Mouse (Mus musculus) MEL (cell line): ENCODE measurements around the gene Gm8660. TPM values are rescaled to one million over a fixed set of nuclear protein-coding genes. Genes with fewer than 3 reads are reported as not detected.
"Not testable (repeated sequence)": the region's sequence is repeated elsewhere in the genome, so short reads cannot be mapped to it uniquely, and the experiment has no call there.

ENCODE experiments used
- DNase-seq: peaks from one replicate; pipeline ENCODE4 v3.0.0; 2011; ENCODE audit warnings: low read depth, low spot score
- H3K27ac ChIP-seq: 2 replicates; pipeline ENCODE4 v1.5.1; 2012; ENCODE audit warnings: low read depth, mild to moderate bottlenecking, control low read depth, low read length, moderate library complexity; ENCODE audit not compliant: control insufficient read depth
- H3K27me3 ChIP-seq, 2 experiments: fragments of 150-350 bp in 1 of 2; sonication (generic) in 1 of 2; 2 replicates each; pipeline ENCODE4 v1.6.1; 2012; ENCODE audit warnings: low read length in 2 of 2, mild to moderate bottlenecking in 2 of 2, improper control_type of control experiment in 1 of 2, moderate library complexity in 1 of 2; ENCODE audit not compliant: insufficient read depth in 2 of 2, control insufficient read depth in 1 of 2
- H3K36me3 ChIP-seq, 2 experiments: 2 replicates each; pipeline ENCODE4 v1.6.1; 2012 to 2014; ENCODE audit warnings: low read length in 2 of 2, improper control_type of control experiment in 1 of 2, inconsistent platforms in 1 of 2, mild to moderate bottlenecking in 1 of 2; ENCODE audit not compliant: insufficient read depth in 2 of 2, control insufficient read depth in 1 of 2
- H3K4me1 ChIP-seq, 2 experiments: fragments of 150-350 bp in 1 of 2; sonication (generic) in 1 of 2; 2 replicates each; pipeline ENCODE4 v1.6.1; 2012; ENCODE audit warnings: low read length in 2 of 2, improper control_type of control experiment in 1 of 2, mild to moderate bottlenecking in 1 of 2; ENCODE audit not compliant: insufficient read depth in 2 of 2, control insufficient read depth in 1 of 2
- H3K4me3 ChIP-seq, 2 experiments: fragments of 150-350 bp in 1 of 2; sonication (generic) in 1 of 2; 2 replicates each; pipeline ENCODE4 v1.5.1; 2012; ENCODE audit warnings: low read depth in 2 of 2, low read length in 2 of 2, mild to moderate bottlenecking in 2 of 2, moderate library complexity in 2 of 2, control low read depth in 1 of 2, improper control_type of control experiment in 1 of 2; ENCODE audit not compliant: control insufficient read depth in 1 of 2, insufficient read depth in 1 of 2
- H3K79me2 ChIP-seq: 2 replicates; pipeline ENCODE4 v1.6.1; 2012; ENCODE audit warnings: mild to moderate bottlenecking, low read length, moderate library complexity; ENCODE audit not compliant: control insufficient read depth, poor library complexity, insufficient read depth
- H3K9ac ChIP-seq: 2 replicates; pipeline ENCODE4 v1.6.1; 2012; ENCODE audit warnings: low read depth, mild to moderate bottlenecking, control low read depth, low read length, moderate library complexity; ENCODE audit not compliant: control insufficient read depth, poor library complexity, severe bottlenecking
- H3K9me3 ChIP-seq: fragments of 150-350 bp; sonication (generic); replicated peaks from 2 replicates; pipeline ENCODE4 v1.6.1; 2012; ENCODE audit warnings: mild to moderate bottlenecking, low read length, improper control_type of control experiment, moderate library complexity; ENCODE audit not compliant: insufficient read depth
- polyA plus RNA-seq, 2 experiments: library from polyadenylated mRNA; stranded (reverse) in 1 of 2; unstranded in 1 of 2; fragments of >175 nt in 1 of 2; fragments of >200 nt in 1 of 2; gene quantifications; 2 replicates each; pipeline versions ENCODE4 v1.2.1 to v1.2.4; 2012; ENCODE audit warnings: low replicate concordance in 2 of 2, low read depth in 1 of 2; ENCODE audit not compliant: insufficient read length in 2 of 2, insufficient read depth in 1 of 2, missing spikeins in 1 of 2
- total RNA-seq: library from RNA; depleted of rRNA; stranded (reverse); fragments of 300-350 nt; gene quantifications from 2 replicates; pipeline ENCODE4 v1.2.3, GENCODE M21; 2012; rRNA removed

Gm8660 gene
- not detected in 2 replicates for total RNA-seq
- polyA plus RNA-seq = not detected

DNA sequence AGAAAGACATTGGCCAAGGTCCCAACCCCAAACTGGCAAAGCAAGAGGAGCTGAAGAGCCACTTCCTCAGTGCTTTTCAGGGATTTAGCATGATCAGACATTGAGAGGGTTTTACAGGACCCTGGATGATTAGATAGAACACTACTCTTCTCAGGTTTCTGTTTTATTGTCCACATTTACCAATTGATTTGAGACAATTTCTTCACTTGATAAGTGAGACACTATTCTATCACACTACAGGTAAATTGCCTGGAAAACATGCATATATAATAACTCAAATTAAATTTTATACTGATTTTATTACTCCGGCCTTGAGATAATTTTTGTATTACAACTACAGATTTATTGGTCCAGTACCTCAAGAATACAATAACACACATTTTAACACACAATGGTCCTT is at the start of gene Gm8660:
Gene Gm8660 (minus strand): TSS at position 101 of the 400 bp plus-strand sequence.
- not testable (repeated sequence) for H3K36me3 ChIP-seq

DNA sequence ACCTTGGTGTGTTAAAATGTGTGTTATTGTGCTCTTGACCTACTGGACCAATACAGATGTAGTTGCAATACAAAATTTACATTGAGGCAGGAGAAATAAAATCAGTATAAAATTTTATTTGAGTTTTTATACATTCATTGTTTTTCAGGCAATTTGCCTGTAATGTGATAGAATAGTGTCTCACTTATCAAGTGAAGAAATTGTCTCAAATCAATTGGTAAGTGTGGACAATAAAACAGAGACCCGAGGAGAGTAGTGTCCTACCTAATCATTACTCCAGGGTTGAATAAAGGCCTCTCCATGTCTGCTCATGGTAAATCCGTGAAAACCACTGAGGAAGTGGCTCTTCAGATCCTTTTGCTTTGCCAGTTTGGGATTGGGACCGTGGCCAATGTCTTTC is 42.4 kb upstream of the Gm8660 start, which contains the start of gene Vmn1r148:
Gene Vmn1r148 (plus strand): TSS at position 301 of the 400 bp plus-strand sequence.
- not testable (repeated sequence) for H3K27me3 ChIP-seq, H3K27ac ChIP-seq, H3K9ac ChIP-seq, H3K4me1 ChIP-seq, H3K4me3 ChIP-seq, DNase-seq, H3K9me3 ChIP-seq, H3K79me2 ChIP-seq, H3K36me3 ChIP-seq

More for the DNA sequence above, at the start of gene Gm8660:
- not testable (repeated sequence) for H3K4me3 ChIP-seq, H3K79me2 ChIP-seq, DNase-seq, H3K27me3 ChIP-seq, H3K4me1 ChIP-seq, H3K27ac ChIP-seq, H3K9ac ChIP-seq, H3K9me3 ChIP-seq

DNA sequence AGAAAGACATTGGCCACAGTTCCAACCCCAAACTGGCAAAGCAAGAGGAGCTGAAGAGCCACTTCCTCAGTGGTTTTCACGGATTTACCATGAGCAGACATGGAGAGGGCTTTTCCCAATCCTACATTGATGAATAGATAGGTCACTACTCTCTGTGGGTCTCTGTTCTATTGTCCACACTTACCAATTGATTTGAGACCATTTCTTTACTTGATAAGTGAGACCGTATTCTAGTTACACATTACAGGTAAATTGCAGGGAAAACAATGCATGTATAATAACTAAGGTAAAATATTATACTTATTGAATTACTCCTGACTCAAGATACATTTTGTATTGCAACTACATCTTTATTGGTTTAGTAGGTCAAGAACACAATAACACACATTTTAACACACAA is 41.2 kb downstream of the Gm8660 start, which contains the start of gene Gm4187:
Gene Gm4187 (minus strand): TSS at position 101 of the 400 bp plus-strand sequence.
- H3K79me2 ChIP-seq, DNase-seq, H3K36me3 ChIP-seq, H3K4me3 ChIP-seq, H3K27ac ChIP-seq, H3K27me3 ChIP-seq, H3K9me3 ChIP-seq, H3K4me1 ChIP-seq, H3K9ac ChIP-seq: not testable (repeated sequence)

Other genes starting within 250 kb of the Gm8660 start
- not detected in 2 replicates for gene Gm10666, start 236.3 kb downstream of the Gm8660 start, total RNA-seq
- gene Gm10666, start 236.3 kb downstream of the Gm8660 start, polyA plus RNA-seq = not detected
- gene Vmn1r142, start 207.0 kb downstream of the Gm8660 start, total RNA-seq = not detected in 2 replicates
- gene Vmn1r142, start 207.0 kb downstream of the Gm8660 start, polyA plus RNA-seq = not detected
- gene Vmn1r143, start 181.7 kb downstream of the Gm8660 start, total RNA-seq = not detected in 2 replicates
- gene Vmn1r143, start 181.7 kb downstream of the Gm8660 start, polyA plus RNA-seq = not detected
- gene Gm8653, start 169.8 kb downstream of the Gm8660 start, total RNA-seq = not detected in 2 replicates
- not detected for gene Gm8653, start 169.8 kb downstream of the Gm8660 start, polyA plus RNA-seq
- gene Gm8453, start 141.6 kb downstream of the Gm8660 start, total RNA-seq = not detected in 2 replicates
- gene Gm8453, start 141.6 kb downstream of the Gm8660 start, polyA plus RNA-seq = not detected
- not detected in 2 replicates for gene Gm4187, start 41.3 kb downstream of the Gm8660 start, total RNA-seq
- gene Gm4187, start 41.3 kb downstream of the Gm8660 start, polyA plus RNA-seq = not detected
- not detected in 2 replicates for gene Vmn1r148, start 42.5 kb upstream of the Gm8660 start, total RNA-seq
- not detected for gene Vmn1r148, start 42.5 kb upstream of the Gm8660 start, polyA plus RNA-seq
- gene Vmn1r149, start 67.2 kb upstream of the Gm8660 start, total RNA-seq = not detected in 2 replicates
- gene Vmn1r149, start 67.2 kb upstream of the Gm8660 start, polyA plus RNA-seq = not detected
- gene Gm10665, start 93.0 kb upstream of the Gm8660 start, total RNA-seq = not detected in 2 replicates
- gene Gm10665, start 93.0 kb upstream of the Gm8660 start, polyA plus RNA-seq = not detected
- not detected in 2 replicates for gene Vmn1r151, start 128.6 kb upstream of the Gm8660 start, total RNA-seq
- not detected for gene Vmn1r151, start 128.6 kb upstream of the Gm8660 start, polyA plus RNA-seq
- not detected in 2 replicates for gene Vmn1r152, start 151.9 kb upstream of the Gm8660 start, total RNA-seq
- not detected for gene Vmn1r152, start 151.9 kb upstream of the Gm8660 start, polyA plus RNA-seq
- not detected in 2 replicates for gene Gm8677, start 163.8 kb upstream of the Gm8660 start, total RNA-seq
- not detected for gene Gm8677, start 163.8 kb upstream of the Gm8660 start, polyA plus RNA-seq
- gene Gm4201, start 194.3 kb upstream of the Gm8660 start, total RNA-seq = not detected in 2 replicates
- gene Gm4201, start 194.3 kb upstream of the Gm8660 start, polyA plus RNA-seq = not detected
- not detected in 2 replicates for gene Gm4565, start 217.1 kb upstream of the Gm8660 start, total RNA-seq
- gene Gm4565, start 217.1 kb upstream of the Gm8660 start, polyA plus RNA-seq = not detected